In genomic region chr9:44866501-44867240, GRCm38 (mm10) we compare ENCODE assay signal across 10 mouse cellular contexts. TPM values are rescaled to one million over a fixed set of nuclear protein-coding genes. Genes with fewer than 3 reads are reported as not detected.
DNase-seq lines count a peak whose midpoint lies in the region; ATAC-seq and TF ChIP-seq lines count a peak whose summit lies in the region.
"Had no signal": no experiment of that assay in that cellular context is flagged by ENCODE, and none has a peak within 500 bp of the region (broad histone marks: within the 10 kb centered on the region; RNA-seq: fewer than 3 reads in every experiment).

No protein-coding gene starts in this region.

- no peak for TF ChIP-seq EP300 in heart, adult 2 months (IDR thresholded peaks at IDR 0.05; ENCODE audit: insufficient read depth, low read depth, low read length)
- TF ChIP-seq EP300 in lung, postnatal 0 days (IDR thresholded peaks at IDR 0.05), result no peak

- ATAC-seq in lung, postnatal 0 days, result no peak
- ATAC-seq in frontal cortex, adult (ENCODE audit: low TSS enrichment), result no peak

- peaks cover 20% of the 10 kb centered on the region for H3K79me2 ChIP-seq in heart, adult 2 months (replicated peaks; ENCODE audit: control insufficient read depth, insufficient read depth, low read length)

- DNase-seq in heart, adult 2 months, result peak in 1 of 2 experiments; percentile 11
- no peak for DNase-seq in heart, embryonic 10.5 days (ENCODE audit: low spot score)
- peak; percentile 11 for DNase-seq in lung, postnatal 0 days (ENCODE audit: low spot score)
- DNase-seq in lung, postnatal 10 days, result no peak
- peak; percentile 58 to 60 for DNase-seq in B cell, adult 2 months
- no peak for DNase-seq in gastrocnemius, postnatal 4 days (ENCODE audit: low spot score in 2 of 2)
- DNase-seq: lung, embryonic 14.5 days; thymus, postnatal 14 days had no signal

- no peak overlapping the region for H3K9ac ChIP-seq in heart, adult 2 months (ENCODE audit: low read depth, low read length)
- H3K9ac ChIP-seq in lung, postnatal 0 days (replicated peaks; ENCODE audit: low read depth), result no peak overlapping the region
- H3K9ac ChIP-seq: lung, embryonic 14.5 days had no signal

- peak overlapping the region; percentile 43 for H3K27ac ChIP-seq in heart, adult 2 months
- no peak overlapping the region for H3K27ac ChIP-seq in heart, embryonic 10.5 days
- H3K27ac ChIP-seq in lung, postnatal 0 days (ENCODE audit: low read length), result no peak overlapping the region
- peak overlapping the region; percentile 12; the same call in 1 of the 2 replicates for H3K27ac ChIP-seq in bone marrow, adult 2 months (ENCODE audit: control insufficient read depth, insufficient read depth, low read depth, low read length, poor library complexity)

- no peak for TF ChIP-seq POLR2A in heart, adult 2 months (IDR thresholded peaks at IDR 0.05; ENCODE audit: insufficient read depth, low read depth, low read length)
- no peak for TF ChIP-seq POLR2A in bone marrow, adult 2 months (IDR thresholded peaks at IDR 0.05; ENCODE audit: borderline replicate concordance, control insufficient read depth, low read depth, low read length)

- no peak for TF ChIP-seq CTCF in heart, adult 2 months (IDR thresholded peaks at IDR 0.05)
- TF ChIP-seq CTCF in lung, postnatal 0 days (IDR thresholded peaks at IDR 0.05), result no peak
- TF ChIP-seq CTCF in bone marrow, adult 2 months (IDR thresholded peaks at IDR 0.05; ENCODE audit: control insufficient read depth, insufficient read depth, low read length), result no peak

- peaks cover 23% of the 10 kb centered on the region for H3K4me1 ChIP-seq in heart, adult 2 months (ENCODE audit: control insufficient read depth, insufficient read depth, low read length)
- H3K4me1 ChIP-seq in heart, embryonic 10.5 days, result peaks cover 39% of the 10 kb centered on the region
- H3K4me1 ChIP-seq in lung, postnatal 0 days (ENCODE audit: insufficient read depth, low read depth, low read length), result peaks cover 4% of the 10 kb centered on the region; the same call in 1 of the 2 replicates
- H3K4me1 ChIP-seq in bone marrow, adult 2 months (ENCODE audit: control insufficient read depth, insufficient read depth, low read length), result peaks cover 6% of the 10 kb centered on the region

- H3K27me3 ChIP-seq in heart, adult 2 months (ENCODE audit: control insufficient read depth, insufficient read depth, low read length), result no peaks in the 10 kb centered on the region
- no peaks in the 10 kb centered on the region for H3K27me3 ChIP-seq in heart, embryonic 10.5 days (ENCODE audit: insufficient read depth, poor library complexity, severe bottlenecking)
- no peaks in the 10 kb centered on the region for H3K27me3 ChIP-seq in lung, postnatal 0 days (replicated peaks; ENCODE audit: insufficient read depth, low read length)

- 42% methylated on average over 9 of the region's 9 CpGs for WGBS in heart, adult 2 months
- WGBS in heart, embryonic 10.5 days, result 69% methylated on average over 9 of the region's 9 CpGs
- WGBS in lung, postnatal 0 days, result 57% methylated on average over 9 of the region's 9 CpGs
- WGBS in bone marrow, adult 2 months, result 56% methylated on average over 9 of the region's 9 CpGs

- H3K4me2 ChIP-seq in lung, postnatal 0 days (replicated peaks; ENCODE audit: low read depth, low read length), result no peak overlapping the region
- H3K4me2 ChIP-seq: lung, embryonic 14.5 days had no signal

- H3K36me3 ChIP-seq in heart, adult 2 months (ENCODE audit: control insufficient read depth, insufficient read depth, low read length), result peaks cover 31% of the 10 kb centered on the region
- H3K36me3 ChIP-seq in heart, embryonic 10.5 days, result peaks cover 41% of the 10 kb centered on the region
- no peaks in the 10 kb centered on the region for H3K36me3 ChIP-seq in lung, postnatal 0 days (ENCODE audit: insufficient read depth, low read length)

- H3K4me3 ChIP-seq in heart, adult 2 months, result no peak overlapping the region
- no peak overlapping the region for H3K4me3 ChIP-seq in heart, embryonic 10.5 days
- H3K4me3 ChIP-seq in lung, postnatal 0 days (ENCODE audit: low read depth, low read length), result no peak overlapping the region
- no peak overlapping the region for H3K4me3 ChIP-seq in bone marrow, adult 2 months (replicated peaks; ENCODE audit: control insufficient read depth, low read depth, low read length)

- intact Hi-C loops in heart, adult 2 months (cut with DNase I), result loop anchor here (2.0 kb wide), 1 partner anchor 14 kb away; the partner anchor contains the start of gene Kmt2a

- no peaks in the 10 kb centered on the region for H3K9me3 ChIP-seq in heart, embryonic 10.5 days
- no peaks in the 10 kb centered on the region for H3K9me3 ChIP-seq in lung, postnatal 0 days (ENCODE audit: low read length)

RNA-seq across cellular contexts. Expression of gene Kmt2a, which starts 14.4 kb away (rescaled TPM):
- total RNA-seq in heart, adult 2 months (2021), result 10 to 100 TPM; 25.7 to 25.9 TPM
- 11.8 and 12.9 TPM in 2 replicates for polyA plus RNA-seq in heart, adult 2 months (2012; rRNA removed)
- polyA plus RNA-seq in heart, embryonic 10.5 days (2016; fragmentation: Nextera tagmentation; extraction: Ambion mirVana), result 7.4 and 10.5 TPM in 2 replicates
- 6.9 and 8.1 TPM in 2 replicates for polyA plus RNA-seq in lung, postnatal 0 days (2015; fragmentation: Nextera tagmentation; extraction: Ambion mirVana)
- polyA plus RNA-seq in bone marrow, adult 2 months (2011; ENCODE audit: insufficient read depth, insufficient read length, low replicate concordance, missing spikeins), result 23.2 and 39.1 TPM in 2 replicates
- 10 to 100 TPM; 27.6 to 31.5 TPM for total RNA-seq in gastrocnemius, postnatal 4 days (2021)

RNA-seq across cellular contexts. Expression of gene Atp5l, which starts 53.9 kb away (rescaled TPM):
- 1,000 to 10,000 TPM; 1,478 to 1,698 TPM for total RNA-seq in heart, adult 2 months (2021)
- polyA plus RNA-seq in heart, adult 2 months (2012; rRNA removed), result 1,092 and 1,784 TPM in 2 replicates
- 722 and 893 TPM in 2 replicates for polyA plus RNA-seq in heart, embryonic 10.5 days (2016; fragmentation: Nextera tagmentation; extraction: Ambion mirVana)
- 663 and 736 TPM in 2 replicates for polyA plus RNA-seq in lung, postnatal 0 days (2015; fragmentation: Nextera tagmentation; extraction: Ambion mirVana)
- 242 and 287 TPM in 2 replicates for polyA plus RNA-seq in bone marrow, adult 2 months (2011; ENCODE audit: insufficient read depth, insufficient read length, low replicate concordance, missing spikeins)
- 100 to 1,000 TPM; 631 to 643 TPM for total RNA-seq in gastrocnemius, postnatal 4 days (2021)

Comparison
In these comparisons a context has a peak if more than half of its experiments do, and no peak if none do; other contexts are left out.
1. DNase-seq: peak in lung, postnatal 0 days (single experiment) and B cell, adult 2 months (2 of 2); none in heart, embryonic 10.5 days (single experiment), lung, postnatal 10 days (single experiment) and gastrocnemius, postnatal 4 days (0 of 2).
2. H3K27ac ChIP-seq: peak in heart, adult 2 months (single experiment) and bone marrow, adult 2 months (single experiment); none in heart, embryonic 10.5 days (single experiment) and lung, postnatal 0 days (single experiment).